Mouse (Mus musculus): ENCODE results near the gene Ogfod3. TPM values are rescaled to one million over a fixed set of nuclear protein-coding genes. Genes with fewer than 3 reads are reported as not detected.

Ogfod3 gene
- polyA plus RNA-seq, 1 experiment, result 7.4 TPM

DNA sequence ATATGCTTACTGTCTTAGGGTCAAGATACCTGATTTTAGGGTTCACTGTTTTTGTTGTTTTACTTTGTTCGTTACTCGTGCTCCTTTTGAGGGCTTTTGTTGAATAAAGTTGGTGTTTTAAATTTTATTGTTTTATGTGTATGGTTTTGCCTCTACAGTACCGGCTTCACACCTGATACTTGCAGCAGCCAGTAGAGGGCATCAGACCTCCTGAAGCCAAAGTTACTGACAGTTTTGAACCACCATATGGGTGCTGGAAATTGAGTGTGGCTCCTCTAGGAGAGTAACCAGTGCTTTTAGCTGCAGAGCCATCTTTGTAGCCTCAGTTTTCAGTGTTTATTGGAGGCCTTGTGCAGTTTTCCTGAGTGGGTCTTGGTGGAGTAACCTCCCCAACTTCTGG, 56.3 kb downstream of the Ogfod3 start:
- no peak overlapping the region for H3K4me3 ChIP-seq (replicated peaks; ENCODE audit: control insufficient read depth, low read depth, low read length)
- TF ChIP-seq CTCF (IDR thresholded peaks at IDR 0.05; ENCODE audit: control insufficient read depth, insufficient read depth, low read length), result no peak
- H3K4me1 ChIP-seq (ENCODE audit: control insufficient read depth, insufficient read depth, low read length), result no peaks in the 10 kb centered on the region
- H3K27ac ChIP-seq (ENCODE audit: control insufficient read depth, insufficient read depth, low read depth, low read length, poor library complexity), result no peak overlapping the region
- WGBS, result 75% methylated on average over 3 of the region's 3 CpGs

DNA sequence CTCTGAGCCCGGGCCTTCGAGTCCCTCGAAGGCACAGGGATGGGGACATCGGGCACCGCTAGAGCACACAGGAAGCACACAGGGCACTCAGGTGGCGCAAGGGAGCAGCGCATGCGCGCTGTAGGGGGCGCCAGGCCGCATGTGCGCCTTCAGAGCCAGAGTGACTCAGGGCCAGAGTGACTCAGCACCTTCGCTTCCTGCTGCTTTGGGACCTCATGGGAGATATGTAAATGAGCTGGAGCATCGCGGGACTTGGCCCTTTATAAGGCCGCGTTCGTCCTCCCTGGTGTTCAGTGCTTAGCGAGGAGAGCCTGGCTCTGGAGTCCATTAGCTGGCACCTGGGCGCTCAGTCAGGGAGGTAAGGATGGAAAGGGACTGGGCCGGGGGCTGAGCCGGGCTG, 58.6 kb downstream of the Ogfod3 start, which contains the start of gene Tex19.1:
Tex19.1 (plus strand) TSS at position 279 of the 400 bp plus-strand sequence.
- WGBS, result 94% methylated on average over 22 of the region's 22 CpGs
- Histone ChIP-seq H3K27ac (ENCODE audit: control insufficient read depth, insufficient read depth, low read depth, low read length, poor library complexity) (no peak within 1 kb of the TSS), H3K4me3 (replicated peaks; ENCODE audit: control insufficient read depth, low read depth, low read length) (no peak within 1 kb of the TSS), H3K4me1 (ENCODE audit: control insufficient read depth, insufficient read depth, low read length) (no peaks in the 10 kb centered on the region)
- no peak for TF ChIP-seq CTCF (IDR thresholded peaks at IDR 0.05; ENCODE audit: control insufficient read depth, insufficient read depth, low read length)
- no peak for TF ChIP-seq POLR2A (IDR thresholded peaks at IDR 0.05; ENCODE audit: borderline replicate concordance, control insufficient read depth, low read depth, low read length)

DNA sequence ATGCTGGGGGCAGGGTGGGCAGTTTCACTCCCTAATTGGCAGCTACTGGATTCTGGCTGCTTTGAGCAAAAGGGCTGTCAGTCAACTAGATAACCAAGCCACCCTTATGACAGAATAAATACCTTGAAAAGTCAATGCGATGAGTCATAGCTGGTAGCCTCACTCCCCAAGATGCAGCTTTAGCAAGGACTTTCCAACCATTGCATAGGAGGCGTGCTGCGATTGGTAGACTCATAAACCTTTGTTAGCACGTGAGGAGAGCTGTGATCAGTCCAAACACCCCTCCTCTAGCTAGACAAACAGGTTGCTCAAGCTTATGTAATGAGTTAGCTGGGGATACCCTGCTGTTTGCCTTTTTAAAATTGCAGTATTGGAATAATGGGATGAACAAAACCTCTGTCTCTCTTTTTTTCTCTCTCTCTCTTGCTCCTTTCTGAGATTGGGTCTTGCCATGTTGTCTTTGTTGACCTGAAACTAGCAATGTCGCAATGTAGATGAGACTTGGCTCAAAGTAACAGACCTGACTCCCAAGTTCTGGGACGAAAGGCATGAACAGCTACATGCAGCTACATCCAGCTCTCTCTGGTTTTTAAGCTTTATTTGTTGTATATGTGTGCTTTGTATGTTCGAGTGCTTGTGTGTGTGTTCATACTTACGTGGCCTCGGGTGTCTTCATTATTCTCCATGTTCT, 61.0 kb downstream of the Ogfod3 start:
- no peak overlapping the region for H3K27ac ChIP-seq (ENCODE audit: control insufficient read depth, insufficient read depth, low read depth, low read length, poor library complexity)
- WGBS, result 80% methylated on average over 9 of the region's 9 CpGs

DNA sequence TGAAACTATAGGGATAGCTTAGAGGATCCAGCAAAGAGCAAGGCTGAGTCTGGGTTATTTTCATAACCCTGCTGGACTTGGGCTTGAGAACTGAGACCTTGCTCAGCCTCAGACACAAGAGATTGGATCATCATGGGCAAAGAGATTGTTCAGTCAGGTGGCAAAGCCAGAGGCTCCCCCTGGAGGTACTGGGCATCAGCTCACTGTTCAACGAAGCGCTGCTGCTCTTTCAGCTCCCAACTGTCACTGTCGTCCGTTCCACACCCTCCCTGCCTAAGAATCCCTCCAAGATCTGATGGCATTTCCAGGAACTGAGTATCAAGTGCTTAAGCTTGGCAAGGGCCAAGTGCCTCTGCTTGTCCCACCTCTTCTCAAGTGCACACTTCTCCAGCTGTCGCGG, 65.8 kb downstream of the Ogfod3 start:
- WGBS, result 64% methylated on average over 6 of the region's 6 CpGs
- H3K4me1 ChIP-seq (ENCODE audit: control insufficient read depth, insufficient read depth, low read length), result no peaks in the 10 kb centered on the region
- no peak overlapping the region for H3K4me3 ChIP-seq (replicated peaks; ENCODE audit: control insufficient read depth, low read depth, low read length)
- TF ChIP-seq CTCF (IDR thresholded peaks at IDR 0.05; ENCODE audit: control insufficient read depth, insufficient read depth, low read length) (no peak), POLR2A (IDR thresholded peaks at IDR 0.05; ENCODE audit: borderline replicate concordance, control insufficient read depth, low read depth, low read length) (no peak)
- H3K27ac ChIP-seq (ENCODE audit: control insufficient read depth, insufficient read depth, low read depth, low read length, poor library complexity), result no peak overlapping the region

More for the DNA sequence above, 61.0 kb downstream of the Ogfod3 start:
- Histone ChIP-seq H3K4me3 (replicated peaks; ENCODE audit: control insufficient read depth, low read depth, low read length) (no peak overlapping the region), H3K4me1 (ENCODE audit: control insufficient read depth, insufficient read depth, low read length) (no peaks in the 10 kb centered on the region)
- TF ChIP-seq POLR2A (IDR thresholded peaks at IDR 0.05; ENCODE audit: borderline replicate concordance, control insufficient read depth, low read depth, low read length) (no peak), CTCF (IDR thresholded peaks at IDR 0.05; ENCODE audit: control insufficient read depth, insufficient read depth, low read length) (no peak)

DNA sequence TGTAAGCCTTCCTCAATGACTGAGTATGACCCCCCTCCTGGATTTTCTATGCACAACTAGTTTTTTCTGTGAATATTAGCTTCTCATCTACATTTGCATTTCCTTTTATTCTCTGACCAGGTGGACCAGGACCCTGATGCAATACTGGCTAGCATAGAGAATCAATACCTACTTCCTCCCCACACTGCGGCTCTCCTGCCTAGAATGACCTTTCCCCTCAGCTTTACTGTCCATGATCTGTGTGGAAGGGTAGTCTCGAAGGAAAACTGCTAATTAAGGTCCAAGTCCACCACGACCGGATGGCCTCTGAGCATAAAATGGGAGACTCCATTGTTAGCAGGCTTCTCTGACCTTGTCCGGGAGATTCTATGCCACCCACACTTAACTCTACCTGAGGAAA, 66.8 kb downstream of the Ogfod3 start:
- WGBS, result 82% methylated on average over 5 of the region's 5 CpGs
- Histone ChIP-seq H3K4me1 (ENCODE audit: control insufficient read depth, insufficient read depth, low read length) (no peaks in the 10 kb centered on the region), H3K27ac (ENCODE audit: control insufficient read depth, insufficient read depth, low read depth, low read length, poor library complexity) (no peak overlapping the region), H3K4me3 (replicated peaks; ENCODE audit: control insufficient read depth, low read depth, low read length) (no peak overlapping the region)
- TF ChIP-seq POLR2A (IDR thresholded peaks at IDR 0.05; ENCODE audit: borderline replicate concordance, control insufficient read depth, low read depth, low read length), result no peak

DNA sequence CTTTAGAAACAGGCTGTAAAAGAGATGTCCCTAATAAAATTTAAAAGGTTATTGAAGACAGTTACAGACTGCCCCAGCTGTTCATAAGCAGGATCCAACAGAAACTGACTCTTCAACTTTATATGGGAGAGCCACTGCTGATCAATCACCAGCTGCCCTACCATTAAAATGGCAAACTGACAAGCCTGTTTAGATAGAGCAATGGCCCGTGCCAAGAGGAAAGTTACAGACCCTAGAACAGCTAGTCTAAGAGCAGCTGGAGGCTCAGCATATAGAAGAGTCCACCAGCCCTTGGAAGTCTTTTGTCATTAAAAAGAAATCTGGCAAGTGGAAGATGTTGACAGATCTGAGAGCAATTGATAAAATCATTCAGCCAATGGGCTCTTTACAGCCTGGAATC, 69.9 kb downstream of the Ogfod3 start:
- no peak overlapping the region for H3K4me3 ChIP-seq (replicated peaks; ENCODE audit: control insufficient read depth, low read depth, low read length)
- 64% methylated on average over 1 of the region's 1 CpGs for WGBS
- no peak for TF ChIP-seq POLR2A (IDR thresholded peaks at IDR 0.05; ENCODE audit: borderline replicate concordance, control insufficient read depth, low read depth, low read length)

DNA sequence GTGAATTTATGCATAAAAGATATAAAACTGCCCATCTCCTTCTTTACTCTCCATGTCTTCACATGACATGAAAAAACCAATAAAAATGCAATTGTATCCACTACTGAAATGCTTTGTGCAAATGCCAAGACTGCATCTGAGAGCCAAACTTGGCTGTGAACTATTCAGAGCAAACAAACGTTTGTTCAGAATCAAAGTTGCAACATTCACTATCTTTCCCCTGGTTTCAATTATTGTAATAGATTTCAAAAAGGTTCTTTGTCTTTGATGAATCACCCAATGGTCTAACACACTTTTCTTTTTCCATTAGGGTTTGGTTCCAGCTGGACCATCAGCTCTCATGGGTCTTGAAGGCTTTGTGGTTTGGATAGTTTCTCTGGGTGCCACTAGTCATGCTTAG, 74.9 kb downstream of the Ogfod3 start:
- TF ChIP-seq CTCF (IDR thresholded peaks at IDR 0.05; ENCODE audit: control insufficient read depth, insufficient read depth, low read length) (no peak), POLR2A (IDR thresholded peaks at IDR 0.05; ENCODE audit: borderline replicate concordance, control insufficient read depth, low read depth, low read length) (no peak)
- Histone ChIP-seq H3K4me1 (ENCODE audit: control insufficient read depth, insufficient read depth, low read length) (no peaks in the 10 kb centered on the region), H3K27ac (ENCODE audit: control insufficient read depth, insufficient read depth, low read depth, low read length, poor library complexity) (no peak overlapping the region), H3K4me3 (replicated peaks; ENCODE audit: control insufficient read depth, low read depth, low read length) (no peak overlapping the region)
- 52% methylated on average over 1 of the region's 1 CpGs for WGBS

More for the DNA sequence above, 69.9 kb downstream of the Ogfod3 start:
- no peaks in the 10 kb centered on the region for H3K4me1 ChIP-seq (ENCODE audit: control insufficient read depth, insufficient read depth, low read length)
- no peak overlapping the region for H3K27ac ChIP-seq (ENCODE audit: control insufficient read depth, insufficient read depth, low read depth, low read length, poor library complexity)

Other genes starting within 250 kb of the Ogfod3 start
- 35.6 and 58.3 TPM in 2 replicates for gene Csnk1d, start 213.4 kb downstream of the Ogfod3 start, polyA plus RNA-seq (2011; ENCODE audit: insufficient read depth, insufficient read length, low replicate concordance, missing spikeins)
- 1.7 and 3.6 TPM in 2 replicates for gene Cd7, start 165.3 kb downstream of the Ogfod3 start, polyA plus RNA-seq (2011; ENCODE audit: insufficient read depth, insufficient read length, low replicate concordance, missing spikeins)
- not detected in 2 replicates for gene Sectm1b, start 141.1 kb downstream of the Ogfod3 start, polyA plus RNA-seq (2011; ENCODE audit: insufficient read depth, insufficient read length, low replicate concordance, missing spikeins)
- not detected in 2 replicates for gene Sectm1a, start 123.5 kb downstream of the Ogfod3 start, polyA plus RNA-seq (2011; ENCODE audit: insufficient read depth, insufficient read length, low replicate concordance, missing spikeins)
- gene Tex19.2, start 86.0 kb downstream of the Ogfod3 start, polyA plus RNA-seq (2011; ENCODE audit: insufficient read depth, insufficient read length, low replicate concordance, missing spikeins), result not detected in 2 replicates
- 6.6 TPM in 1 of 2 replicates, not detected in the other for gene Tex19.1, start 58.6 kb downstream of the Ogfod3 start, polyA plus RNA-seq (2011; ENCODE audit: insufficient read depth, insufficient read length, low replicate concordance, missing spikeins)
- gene Uts2r, start 44.4 kb downstream of the Ogfod3 start, polyA plus RNA-seq (2011; ENCODE audit: insufficient read depth, insufficient read length, low replicate concordance, missing spikeins), result not detected in 2 replicates
- gene Hexdc, start 278 bp downstream of the Ogfod3 start, polyA plus RNA-seq (2011; ENCODE audit: insufficient read depth, insufficient read length, low replicate concordance, missing spikeins), result 5.0 and 11.8 TPM in 2 replicates
- gene Cybc1, start 24.6 kb upstream of the Ogfod3 start, polyA plus RNA-seq (2011; ENCODE audit: insufficient read depth, insufficient read length, low replicate concordance, missing spikeins), result 27.8 and 54.0 TPM in 2 replicates
- gene Narf, start 32.5 kb upstream of the Ogfod3 start, polyA plus RNA-seq (2011; ENCODE audit: insufficient read depth, insufficient read length, low replicate concordance, missing spikeins), result 30.0 and 41.2 TPM in 2 replicates
- gene Foxk2, start 55.3 kb upstream of the Ogfod3 start, polyA plus RNA-seq (2011; ENCODE audit: insufficient read depth, insufficient read length, low replicate concordance, missing spikeins), result 11.7 and 24.6 TPM in 2 replicates
- 12.5 and 24.0 TPM in 2 replicates for gene Wdr45b, start 149.7 kb upstream of the Ogfod3 start, polyA plus RNA-seq (2011; ENCODE audit: insufficient read depth, insufficient read length, low replicate concordance, missing spikeins)
- not detected in 2 replicates for gene Rab40b, start 183.5 kb upstream of the Ogfod3 start, polyA plus RNA-seq (2011; ENCODE audit: insufficient read depth, insufficient read length, low replicate concordance, missing spikeins)
- gene Fn3krp, start 216.7 kb upstream of the Ogfod3 start, polyA plus RNA-seq (2011; ENCODE audit: insufficient read depth, insufficient read length, low replicate concordance, missing spikeins), result 29.3 and 53.1 TPM in 2 replicates
- gene Fn3k, start 230.2 kb upstream of the Ogfod3 start, polyA plus RNA-seq (2011; ENCODE audit: insufficient read depth, insufficient read length, low replicate concordance, missing spikeins), result 66.5 and 69.0 TPM in 2 replicates
- gene Tbcd, start 247.2 kb upstream of the Ogfod3 start, polyA plus RNA-seq (2011; ENCODE audit: insufficient read depth, insufficient read length, low replicate concordance, missing spikeins), result 25.2 and 28.4 TPM in 2 replicates